Comparison of ENCODE assay signal across 7 mouse cellular contexts in genomic region chr12:111166681-111167289, GRCm38 (mm10). TPM values are rescaled to one million over a fixed set of nuclear protein-coding genes. Genes with fewer than 3 reads are reported as not detected.
DNase-seq lines count a peak whose midpoint lies in the region; ATAC-seq lines count a peak whose summit lies in the region.

No protein-coding gene starts in this region.

- H3K27me3 ChIP-seq in forebrain, embryonic 16.5 days (replicated peaks; ENCODE audit: control insufficient read depth, insufficient read depth, low read length), result no peaks in the 10 kb centered on the region
- H3K27me3 ChIP-seq in stomach, embryonic 15.5 days (replicated peaks), result no peaks in the 10 kb centered on the region

- H3K9ac ChIP-seq in forebrain, embryonic 16.5 days (replicated peaks; ENCODE audit: low read depth, low read length), result peak overlapping the region; percentile 81
- peak overlapping the region; percentile 63 for H3K9ac ChIP-seq in stomach, embryonic 15.5 days

- ATAC-seq in forebrain, embryonic 16.5 days, result peak; percentile 9; the same call in 1 of the 2 replicates
- peak; percentile 16; the same call in 1 of the 2 replicates for ATAC-seq in stomach, embryonic 15.5 days (ENCODE audit: insufficient read depth, low FRiP score, low read depth)

- H3K4me1 ChIP-seq in forebrain, embryonic 16.5 days (replicated peaks; ENCODE audit: control insufficient read depth, insufficient read depth, low read length), result peaks cover 56% of the 10 kb centered on the region
- H3K4me1 ChIP-seq in stomach, embryonic 15.5 days, result peaks cover 29% of the 10 kb centered on the region

- no peaks in the 10 kb centered on the region for H3K9me3 ChIP-seq in forebrain, embryonic 16.5 days (ENCODE audit: control insufficient read depth, low read length)
- no peaks in the 10 kb centered on the region for H3K9me3 ChIP-seq in stomach, embryonic 15.5 days

- under 1% methylated on average over 47 of the region's 48 CpGs for WGBS in forebrain, embryonic 16.5 days
- under 1% methylated on average over 46 of the region's 48 CpGs for WGBS in stomach, embryonic 15.5 days

- peak overlapping the region; percentile 91 for H3K4me2 ChIP-seq in forebrain, embryonic 16.5 days (ENCODE audit: low read length)
- peak overlapping the region; percentile 80 for H3K4me2 ChIP-seq in stomach, embryonic 15.5 days

- no peaks in the 10 kb centered on the region for H3K36me3 ChIP-seq in forebrain, embryonic 16.5 days (ENCODE audit: control insufficient read depth, insufficient read depth)
- H3K36me3 ChIP-seq in stomach, embryonic 15.5 days, result 0 out of 2 replicates have a peak, but pooled peaks cover 3% of the 10 kb centered on the region

- peak overlapping the region; percentile 90 for H3K27ac ChIP-seq in forebrain, embryonic 16.5 days (ENCODE audit: low read length)
- peak overlapping the region; percentile 85 for H3K27ac ChIP-seq in stomach, embryonic 15.5 days

- DNase-seq in right cerebral cortex, adult 18-20 months, result peak; percentile 31
- DNase-seq in right cerebral cortex, postnatal 10 days (ENCODE audit: low spot score in 2 of 2), result no peak
- DNase-seq in brain, adult 2 months (ENCODE audit: low read depth, low spot score), result peak; percentile 30
- peak; percentile 37 for DNase-seq in kidney, adult 18-20 months
- peak; percentile 15 for DNase-seq in lung, postnatal 36 days

- H3K4me3 ChIP-seq in forebrain, embryonic 16.5 days (replicated peaks; ENCODE audit: low read length), result peak overlapping the region; percentile 81
- H3K4me3 ChIP-seq in stomach, embryonic 15.5 days (replicated peaks), result peak overlapping the region; percentile 79

RNA-seq across cellular contexts. Expression of gene Traf3, which starts 0.6 kb away (rescaled TPM):
- 14.0 and 15.8 TPM in 2 replicates for polyA plus RNA-seq in forebrain, embryonic 16.5 days (2015; fragmentation: Nextera tagmentation; extraction: Ambion mirVana)
- polyA plus RNA-seq in stomach, embryonic 15.5 days (2015; fragmentation: Nextera tagmentation; extraction: Ambion mirVana), result 8.1 and 8.4 TPM in 2 replicates

RNA-seq across cellular contexts. Expression of gene 4930595D18Rik, which starts 17.5 kb away (rescaled TPM):
- not detected in 2 replicates for polyA plus RNA-seq in forebrain, embryonic 16.5 days (2015; fragmentation: Nextera tagmentation; extraction: Ambion mirVana)
- not detected in 2 replicates for polyA plus RNA-seq in stomach, embryonic 15.5 days (2015; fragmentation: Nextera tagmentation; extraction: Ambion mirVana)

Comparison
In these comparisons a context has a peak if more than half of its experiments do, and no peak if none do; other contexts are left out.
1. DNase-seq: peak in right cerebral cortex, adult 18-20 months (single experiment), brain, adult 2 months (single experiment), kidney, adult 18-20 months (single experiment) and lung, postnatal 36 days (single experiment); none in right cerebral cortex, postnatal 10 days (0 of 2).